Mouse (Mus musculus) cerebellum, adult 2 months (tissue): ENCODE data around the gene Ahcyl2. TPM values are rescaled to one million over a fixed set of nuclear protein-coding genes. Genes with fewer than 3 reads are reported as not detected.

Experiments
- DNase-seq, 2 experiments: peaks; one replicate each; pipeline ENCODE4 v3.0.0; 2021
- H3K27ac ChIP-seq: fragments of 200-500 bp; 2 replicates; pipeline ENCODE4 v1.5.1; 2012; ENCODE audit warnings: low read length, control low read depth, inconsistent platforms; ENCODE audit not compliant: insufficient read depth
- H3K27me3 ChIP-seq: fragments of 200-500 bp; 2 replicates; pipeline ENCODE4 v1.6.1; 2012; ENCODE audit warnings: inconsistent platforms, mild to moderate bottlenecking, low read length, moderate library complexity; ENCODE audit not compliant: control insufficient read depth, insufficient read depth
- H3K4me1 ChIP-seq: fragments of 200-500 bp; 2 replicates; pipeline ENCODE4 v1.6.1; 2011; ENCODE audit warnings: low read length; ENCODE audit not compliant: control insufficient read depth, insufficient read depth
- H3K4me3 ChIP-seq: fragments of 200-500 bp; replicated peaks from 2 replicates; pipeline ENCODE3; 2011; ENCODE audit warnings: mild to moderate bottlenecking, low read depth, low read length, control low read depth; ENCODE audit not compliant: insufficient read depth
- CTCF ChIP-seq: fragments of 200-500 bp; IDR thresholded peaks from 2 replicates; pipeline ENCODE4 v1.5.1; 2011; ENCODE audit warnings: low read depth, mild to moderate bottlenecking, control low read depth, low read length, moderate library complexity, borderline replicate concordance; ENCODE audit not compliant: insufficient read depth
- POLR2A ChIP-seq: fragments of 200-500 bp; IDR thresholded peaks from 2 replicates; pipeline ENCODE4 v1.6.1; 2011; ENCODE audit warnings: low read length, control low read depth, borderline replicate concordance; ENCODE audit not compliant: insufficient read depth
- WGBS: fragments of 180-500 bp; shearing (Covaris S2); methylation state at CpG from one replicate; pipeline ENCODE4 v1.1.7; 2018; 5-methylcytosine and 5-hydroxymethylcytosine counted together
- polyA plus RNA-seq: library from polyadenylated mRNA; depleted of rRNA; stranded (reverse); fragments of >200 nt; gene quantifications from 2 replicates; pipeline ENCODE4 v1.2.3, GENCODE M21; 2012; rRNA removed

The Ahcyl2 gene
- polyA plus RNA-seq, 1 experiment: 123 TPM

DNA sequence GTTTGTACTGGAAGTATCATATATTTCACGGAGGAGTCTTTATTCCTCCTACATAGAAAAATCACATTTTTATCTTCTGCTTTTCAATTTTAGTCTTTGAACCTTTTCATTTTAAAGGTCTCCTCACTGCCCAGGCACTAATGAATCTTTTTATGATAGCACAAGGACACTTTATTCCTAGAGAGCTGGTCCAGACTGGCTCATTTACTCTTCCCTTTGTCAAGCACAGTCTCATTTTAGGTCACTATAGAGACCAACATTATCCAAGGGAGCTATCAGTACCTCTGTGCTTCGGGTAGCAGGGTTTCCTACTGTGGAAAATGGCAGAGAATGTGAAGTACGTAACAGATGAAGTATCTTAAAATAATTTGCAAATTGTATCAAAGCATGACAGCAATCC, 190.9 kb downstream of the Ahcyl2 start:
- H3K4me1 ChIP-seq: no peaks in the 10 kb centered on the region
- no peak overlapping the region for H3K4me3 ChIP-seq
- no peak for TF ChIP-seq POLR2A
- TF ChIP-seq CTCF: no peak
- WGBS: 68% methylated on average over 3 of the region's 3 CpGs
- H3K27me3 ChIP-seq: no peaks in the 10 kb centered on the region
- DNase-seq: no peak
- H3K27ac ChIP-seq: no peak overlapping the region

DNA sequence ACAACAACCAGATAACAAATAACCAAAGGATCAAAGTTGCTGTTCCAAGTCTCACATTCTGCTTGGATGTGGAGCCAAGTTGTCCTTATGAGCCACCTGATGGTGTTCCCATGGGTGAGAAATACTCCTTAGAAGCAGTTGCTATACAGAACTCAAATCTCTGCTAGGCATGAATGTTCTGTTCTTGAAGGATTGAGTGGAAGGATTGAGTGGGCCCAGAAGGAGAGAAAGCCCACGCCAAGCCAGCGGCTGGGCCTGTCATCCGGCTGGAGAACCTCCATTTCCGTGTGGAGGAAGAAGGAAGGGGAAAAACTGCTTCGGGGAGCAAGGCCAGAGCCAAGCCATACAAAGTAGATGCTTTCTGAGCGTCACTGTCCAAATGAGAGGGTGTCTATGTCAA, 193.3 kb downstream of the Ahcyl2 start:
- TF ChIP-seq POLR2A (no peak), CTCF (no peak)
- Histone ChIP-seq H3K4me1 (no peaks in the 10 kb centered on the region), H3K4me3 (no peak overlapping the region), H3K27ac (no peak overlapping the region; the same call in 1 of the 2 replicates), H3K27me3 (no peaks in the 10 kb centered on the region)
- 87% methylated on average over 6 of the region's 6 CpGs for WGBS
- DNase-seq: no peak

Other genes with a start within 250 kb of the Ahcyl2 start
- gene Irf5, start 241.4 kb upstream of the Ahcyl2 start, polyA plus RNA-seq: 2.0 TPM in 2 replicates
- 50.8 TPM in 2 replicates for gene Tnpo3, start 158.1 kb upstream of the Ahcyl2 start, polyA plus RNA-seq
- gene Tspan33, start 73.8 kb upstream of the Ahcyl2 start, polyA plus RNA-seq: 27.2 and 27.9 TPM in 2 replicates
- 12.6 and 13.6 TPM in 2 replicates for gene Smo, start 32.5 kb upstream of the Ahcyl2 start, polyA plus RNA-seq
- gene Strip2, start 149.0 kb downstream of the Ahcyl2 start, polyA plus RNA-seq: 46.0 and 57.8 TPM in 2 replicates